Mouse (Mus musculus) MEL (cell line): ENCODE results near the gene Gm26657. TPM values are rescaled to one million over a fixed set of nuclear protein-coding genes. Genes with fewer than 3 reads are reported as not detected.

Source experiments
- DNase-seq: peaks from one replicate; pipeline ENCODE4 v3.0.0; 2011; ENCODE audit warnings: low read depth, low spot score
- H3K27ac ChIP-seq: 2 replicates; pipeline ENCODE4 v1.5.1; 2012; ENCODE audit warnings: low read depth, mild to moderate bottlenecking, control low read depth, low read length, moderate library complexity; ENCODE audit not compliant: control insufficient read depth
- H3K27me3 ChIP-seq, 2 experiments: fragments of 150-350 bp in 1 of 2; sonication (generic) in 1 of 2; 2 replicates each; pipeline ENCODE4 v1.6.1; 2012; ENCODE audit warnings: low read length in 2 of 2, mild to moderate bottlenecking in 2 of 2, improper control_type of control experiment in 1 of 2, moderate library complexity in 1 of 2; ENCODE audit not compliant: insufficient read depth in 2 of 2, control insufficient read depth in 1 of 2
- H3K36me3 ChIP-seq, 2 experiments: 2 replicates each; pipeline ENCODE4 v1.6.1; 2012 to 2014; ENCODE audit warnings: low read length in 2 of 2, improper control_type of control experiment in 1 of 2, inconsistent platforms in 1 of 2, mild to moderate bottlenecking in 1 of 2; ENCODE audit not compliant: insufficient read depth in 2 of 2, control insufficient read depth in 1 of 2
- H3K4me1 ChIP-seq, 2 experiments: fragments of 150-350 bp in 1 of 2; sonication (generic) in 1 of 2; 2 replicates each; pipeline ENCODE4 v1.6.1; 2012; ENCODE audit warnings: low read length in 2 of 2, improper control_type of control experiment in 1 of 2, mild to moderate bottlenecking in 1 of 2; ENCODE audit not compliant: insufficient read depth in 2 of 2, control insufficient read depth in 1 of 2
- H3K4me3 ChIP-seq, 2 experiments: fragments of 150-350 bp in 1 of 2; sonication (generic) in 1 of 2; 2 replicates each; pipeline ENCODE4 v1.5.1; 2012; ENCODE audit warnings: low read depth in 2 of 2, low read length in 2 of 2, mild to moderate bottlenecking in 2 of 2, moderate library complexity in 2 of 2, control low read depth in 1 of 2, improper control_type of control experiment in 1 of 2; ENCODE audit not compliant: control insufficient read depth in 1 of 2, insufficient read depth in 1 of 2
- H3K79me2 ChIP-seq: 2 replicates; pipeline ENCODE4 v1.6.1; 2012; ENCODE audit warnings: mild to moderate bottlenecking, low read length, moderate library complexity; ENCODE audit not compliant: control insufficient read depth, poor library complexity, insufficient read depth
- H3K9ac ChIP-seq: 2 replicates; pipeline ENCODE4 v1.6.1; 2012; ENCODE audit warnings: low read depth, mild to moderate bottlenecking, control low read depth, low read length, moderate library complexity; ENCODE audit not compliant: control insufficient read depth, poor library complexity, severe bottlenecking
- H3K9me3 ChIP-seq: fragments of 150-350 bp; sonication (generic); replicated peaks from 2 replicates; pipeline ENCODE4 v1.6.1; 2012; ENCODE audit warnings: mild to moderate bottlenecking, low read length, improper control_type of control experiment, moderate library complexity; ENCODE audit not compliant: insufficient read depth
- CHD2 ChIP-seq: IDR thresholded peaks from 2 replicates; pipeline ENCODE4 v1.6.1; 2011; ENCODE audit warnings: low read length, improper control_type of control experiment
- CTCF ChIP-seq, 3 experiments: IDR thresholded peaks in 2 of 3; conservative IDR thresholded peaks in 1 of 3; 2 replicates each; pipeline ENCODE4 v1.5.1; 2011 to 2012; ENCODE audit warnings: low read length in 3 of 3, low read depth in 2 of 3, mild to moderate bottlenecking in 2 of 3, improper control_type of control experiment in 1 of 3, inconsistent platforms in 1 of 3, mixed read lengths in 1 of 3, moderate library complexity in 1 of 3; ENCODE audit not compliant: control insufficient read depth in 1 of 3, insufficient read depth in 1 of 3, poor library complexity in 1 of 3, severe bottlenecking in 1 of 3
- E2F4 ChIP-seq: IDR thresholded peaks from 2 replicates; pipeline ENCODE4 v1.6.1; 2011; ENCODE audit warnings: low read depth, low read length, improper control_type of control experiment, borderline replicate concordance
- ELF1 ChIP-seq: IDR thresholded peaks from 2 replicates; pipeline ENCODE4 v1.6.1; 2014; ENCODE audit warnings: low read depth, mild to moderate bottlenecking, inconsistent platforms, low read length, improper control_type of control experiment, moderate library complexity
- JUND ChIP-seq: IDR thresholded peaks from 2 replicates; pipeline ENCODE4 v1.6.1; 2011; ENCODE audit warnings: low read depth, mild to moderate bottlenecking, improper control_type of control experiment, low read length
- MAX ChIP-seq: IDR thresholded peaks from 2 replicates; pipeline ENCODE4 v1.6.1; 2011; ENCODE audit warnings: low read length, improper control_type of control experiment
- MAZ ChIP-seq: IDR thresholded peaks from 2 replicates; pipeline ENCODE4 v1.6.1; 2012; ENCODE audit warnings: low read depth, mild to moderate bottlenecking, inconsistent platforms, low read length, improper control_type of control experiment
- MEF2A ChIP-seq: IDR thresholded peaks from 2 replicates; pipeline ENCODE4 v1.6.1; 2014; ENCODE audit warnings: low read depth, mild to moderate bottlenecking, inconsistent platforms, low read length, improper control_type of control experiment; ENCODE audit not compliant: poor library complexity, insufficient replicate concordance, severe bottlenecking; ENCODE audit errors: extremely low read depth
- POLR2AphosphoS2 ChIP-seq: IDR thresholded peaks from 2 replicates; pipeline ENCODE4 v1.6.1; 2011; ENCODE audit warnings: low read length, improper control_type of control experiment
- POLR2AphosphoS5 ChIP-seq: IDR thresholded peaks from 2 replicates; pipeline ENCODE4 v1.6.1; 2012; ENCODE audit warnings: low read depth, borderline replicate concordance, mild to moderate bottlenecking, inconsistent platforms, low read length, moderate library complexity, mixed read lengths
- RAD21 ChIP-seq: IDR thresholded peaks from 2 replicates; pipeline ENCODE4 v1.6.1; 2011; ENCODE audit warnings: mild to moderate bottlenecking, low read depth, low read length, improper control_type of control experiment
- SIN3A ChIP-seq: IDR thresholded peaks from 2 replicates; pipeline ENCODE4 v1.6.1; 2012; ENCODE audit warnings: low read length, improper control_type of control experiment, inconsistent platforms
- SMC3 ChIP-seq: IDR thresholded peaks from 2 replicates; pipeline ENCODE4 v1.6.1; 2011; ENCODE audit warnings: low read depth, low read length, improper control_type of control experiment
- TAL1 ChIP-seq: IDR thresholded peaks from 2 replicates; pipeline ENCODE4 v1.6.1; 2012; ENCODE audit warnings: mild to moderate bottlenecking, inconsistent platforms, low read length, moderate library complexity, mixed read lengths
- USF2 ChIP-seq, 2 experiments: IDR thresholded peaks; 2 replicates each; pipeline ENCODE4 v1.6.1; 2011 to 2012; ENCODE audit warnings: improper control_type of control experiment in 2 of 2, low read length in 2 of 2, borderline replicate concordance in 1 of 2, inconsistent platforms in 1 of 2, low read depth in 1 of 2, mild to moderate bottlenecking in 1 of 2; ENCODE audit not compliant: insufficient read depth in 1 of 2
- ZKSCAN1 ChIP-seq: IDR thresholded peaks from 2 replicates; pipeline ENCODE4 v1.6.1; 2012; ENCODE audit warnings: low read depth, mild to moderate bottlenecking, inconsistent platforms, low read length, improper control_type of control experiment, moderate library complexity
- ZMIZ1 ChIP-seq: IDR thresholded peaks from 2 replicates; pipeline ENCODE4 v1.6.1; 2012; ENCODE audit warnings: low read depth, mild to moderate bottlenecking, inconsistent platforms, low read length, improper control_type of control experiment, moderate library complexity
- polyA plus RNA-seq, 2 experiments: library from polyadenylated mRNA; stranded (reverse) in 1 of 2; unstranded in 1 of 2; fragments of >175 nt in 1 of 2; fragments of >200 nt in 1 of 2; gene quantifications; 2 replicates each; pipeline versions ENCODE4 v1.2.1 to v1.2.4; 2012; ENCODE audit warnings: low replicate concordance in 2 of 2, low read depth in 1 of 2; ENCODE audit not compliant: insufficient read length in 2 of 2, insufficient read depth in 1 of 2, missing spikeins in 1 of 2
- total RNA-seq: library from RNA; depleted of rRNA; stranded (reverse); fragments of 300-350 nt; gene quantifications from 2 replicates; pipeline ENCODE4 v1.2.3, GENCODE M21; 2012

Gm26657 gene
- total and polyA plus RNA-seq, 3 experiments: not detected

DNA sequence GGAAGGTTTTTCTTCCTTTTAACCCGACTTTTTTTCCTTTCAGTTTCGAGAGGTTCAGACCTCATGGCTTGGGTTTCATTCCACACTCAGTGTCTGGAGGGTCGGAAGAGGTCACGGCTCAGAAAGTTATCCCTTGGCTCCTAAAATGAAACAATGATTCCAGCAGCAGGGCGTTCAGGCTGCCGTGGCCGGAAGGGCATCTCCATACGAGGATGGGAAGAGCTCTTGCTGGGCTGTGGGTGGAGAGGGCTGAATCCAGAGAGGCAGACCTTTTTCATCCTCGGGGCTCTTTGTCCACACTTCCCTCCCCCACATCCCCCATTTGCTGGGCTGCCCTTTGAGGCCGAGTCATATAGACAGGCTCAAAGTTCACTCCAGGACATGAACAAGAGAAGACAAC, 37.6 kb upstream of the Gm26657 start:
- no peak overlapping the region for H3K27ac ChIP-seq
- H3K4me3 ChIP-seq: no peak overlapping the region
- TF ChIP-seq ZKSCAN1: no peak
- TF ChIP-seq CTCF (IDR thresholded peaks at IDR 0.05 in 2 of 3, conservative IDR thresholded peaks at IDR 0.05 in 1 of 3; ENCODE audit: control insufficient read depth in 1 of 3, insufficient read depth in 1 of 3, low read depth in 2 of 3, low read length in 3 of 3, poor library complexity in 1 of 3, severe bottlenecking in 1 of 3): no peak
- TF ChIP-seq MAX: no peak
- TF ChIP-seq E2F4: no peak
- TF ChIP-seq JUND: no peak
- TF ChIP-seq TAL1: no peak
- no peak for TF ChIP-seq MEF2A
- no peak for TF ChIP-seq CHD2
- TF ChIP-seq RAD21: no peak
- no peak for TF ChIP-seq USF2 (IDR thresholded peaks at IDR 0.05; ENCODE audit: borderline replicate concordance in 1 of 2, insufficient read depth in 1 of 2, low read depth in 1 of 2, low read length in 2 of 2)
- no peaks in the 10 kb centered on the region for H3K79me2 ChIP-seq
- H3K9ac ChIP-seq: no peak overlapping the region
- no peaks in the 10 kb centered on the region for H3K27me3 ChIP-seq
- H3K36me3 ChIP-seq: no peaks in the 10 kb centered on the region
- H3K9me3 ChIP-seq: no peaks in the 10 kb centered on the region
- DNase-seq: no peak
- H3K4me1 ChIP-seq: no peaks in the 10 kb centered on the region

DNA sequence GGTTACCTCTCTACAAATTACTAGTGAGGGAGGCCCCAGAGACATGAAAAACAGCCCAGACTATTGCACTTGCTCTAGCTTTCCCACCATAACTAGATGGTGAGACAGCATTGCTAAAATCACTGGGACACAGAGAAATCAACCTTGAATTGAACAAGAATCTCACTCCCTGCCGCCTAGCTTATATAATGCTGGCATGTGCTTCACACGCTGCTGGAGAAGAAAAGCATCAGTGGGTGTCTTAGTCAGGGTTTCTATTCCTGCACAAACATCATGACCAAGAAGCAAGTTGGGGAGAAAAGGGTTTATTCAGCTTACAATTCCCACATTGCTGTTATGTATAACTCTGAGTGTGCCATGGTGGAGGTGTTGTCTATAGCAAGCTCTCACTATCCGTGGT, 26.7 kb upstream of the Gm26657 start:
- Histone ChIP-seq H3K27me3 (no peaks in the 10 kb centered on the region; a peak in 1 of 4 replicates), H3K79me2 (no peaks in the 10 kb centered on the region), H3K36me3 (no peaks in the 10 kb centered on the region), H3K9me3 (no peaks in the 10 kb centered on the region), H3K27ac (no peak overlapping the region), H3K9ac (no peak overlapping the region), H3K4me1 (no peaks in the 10 kb centered on the region), H3K4me3 (no peak overlapping the region)
- TF ChIP-seq MAZ: no peak
- TF ChIP-seq SIN3A: no peak
- TF ChIP-seq SMC3: no peak
- no peak for TF ChIP-seq ZMIZ1
- no peak for TF ChIP-seq JUND
- TF ChIP-seq RAD21: no peak
- no peak for TF ChIP-seq MEF2A
- TF ChIP-seq POLR2AphosphoS2: no peak
- no peak for TF ChIP-seq ELF1
- no peak for TF ChIP-seq POLR2AphosphoS5
- no peak for DNase-seq
